Mouse (Mus musculus): Measurements from ENCODE around the gene Gm10644.

Gm10644 gene

DNA sequence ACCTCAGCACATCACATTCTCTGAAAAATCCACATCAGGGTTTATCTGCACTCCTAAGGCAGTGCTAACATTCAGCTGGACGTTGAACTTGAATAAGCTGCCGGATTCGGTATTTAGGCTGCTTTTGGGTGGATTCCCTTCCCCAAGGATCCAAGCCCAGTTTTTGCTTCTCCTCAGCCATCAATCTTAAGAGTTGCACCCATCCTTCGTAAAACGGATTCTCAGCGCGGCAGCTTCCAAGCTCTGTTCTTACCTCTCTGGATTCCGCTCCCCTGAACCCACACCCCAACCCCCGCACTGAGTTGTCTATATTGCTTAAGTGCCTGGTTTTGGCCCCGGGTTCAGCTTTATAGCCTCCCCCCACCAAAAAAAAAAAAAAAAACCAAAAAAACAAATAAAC lies 56.5 kb downstream of the Gm10644 start:
- DNase-seq (ENCODE audit: low read depth, low spot score): no peak

DNA sequence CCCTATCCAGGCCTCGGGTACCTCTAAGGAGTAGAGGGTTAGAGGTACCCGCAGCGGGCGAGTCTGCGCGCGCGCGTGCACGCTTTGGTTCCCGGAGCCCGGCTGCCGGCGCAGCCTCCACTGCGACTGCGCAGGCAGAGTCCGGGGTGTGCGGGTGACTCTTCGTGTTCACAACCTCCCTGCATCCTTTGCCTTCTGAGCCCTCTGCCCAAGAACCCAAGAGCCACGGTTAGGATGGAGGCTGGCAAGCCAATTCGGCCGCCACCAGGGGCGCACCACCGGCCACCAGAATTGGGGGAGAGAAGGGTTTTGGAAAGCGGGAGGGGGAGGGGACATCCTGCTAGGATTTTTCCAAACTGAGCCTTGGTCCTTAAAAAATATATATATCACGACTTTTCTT lies 57.8 kb downstream of the Gm10644 start:
- peak; percentile 51 for DNase-seq (ENCODE audit: low read depth, low spot score)

DNA sequence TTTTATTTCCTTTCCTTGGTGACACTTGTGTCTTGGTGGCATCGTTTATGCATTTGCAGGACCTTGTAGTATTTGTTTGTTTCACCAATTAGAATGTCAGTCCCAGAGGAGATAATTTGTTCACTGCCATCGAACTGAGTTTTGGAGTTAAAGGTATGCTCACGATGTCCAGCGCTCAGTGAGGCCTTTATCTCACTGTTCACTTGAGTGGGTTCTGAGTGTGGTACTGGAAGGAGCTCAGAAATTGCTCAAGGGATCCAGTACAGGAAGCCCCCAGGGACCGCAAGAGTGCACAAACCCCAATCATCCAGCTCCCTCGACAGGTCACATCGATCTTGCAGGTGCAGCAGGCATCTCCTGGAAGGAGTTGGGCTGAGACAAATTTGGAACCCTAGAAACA lies 58.5 kb downstream of the Gm10644 start:
- DNase-seq (ENCODE audit: low read depth, low spot score): no peak

DNA sequence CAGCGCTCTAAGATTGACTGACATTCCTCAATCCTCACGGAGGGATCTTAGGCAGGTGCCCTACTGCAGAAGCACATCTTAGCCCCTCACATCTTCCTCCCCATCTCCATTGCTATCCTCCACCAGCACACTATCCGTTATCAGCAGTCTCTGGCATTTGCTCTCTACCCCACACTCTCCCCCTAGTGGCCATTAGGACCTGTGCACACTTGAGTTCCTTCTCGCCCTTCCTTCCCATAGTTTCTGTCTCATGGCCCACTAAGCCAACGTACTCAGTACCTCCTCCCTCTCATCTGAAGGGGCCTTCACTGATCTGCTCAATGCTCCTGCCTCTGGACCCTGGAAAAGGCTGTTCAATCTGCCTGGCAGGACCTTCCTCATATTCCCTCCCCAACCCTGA lies 59.1 kb downstream of the Gm10644 start:
- peak; percentile 68 for DNase-seq (ENCODE audit: low read depth, low spot score)

DNA sequence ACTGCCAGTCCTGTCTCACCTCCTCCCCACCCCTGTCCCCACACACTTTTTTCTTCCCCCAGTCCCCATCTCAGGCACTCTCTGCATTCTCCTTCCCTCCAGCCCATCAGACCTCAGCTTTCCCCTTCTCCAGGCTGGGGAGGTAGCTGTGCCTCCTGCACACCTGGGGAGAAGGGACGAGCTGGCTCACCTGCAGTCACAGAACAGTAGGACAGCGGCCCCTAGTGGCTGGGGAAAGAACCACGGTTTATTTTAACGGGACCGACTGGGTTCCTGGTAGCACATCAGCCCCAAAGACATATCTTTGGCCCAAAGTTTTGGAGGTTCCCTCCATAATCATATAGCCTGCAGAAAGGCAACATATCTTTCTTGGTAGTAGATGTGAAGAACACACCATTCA lies 61.1 kb downstream of the Gm10644 start:
- peak; percentile 81 for DNase-seq (ENCODE audit: low read depth, low spot score)

DNA sequence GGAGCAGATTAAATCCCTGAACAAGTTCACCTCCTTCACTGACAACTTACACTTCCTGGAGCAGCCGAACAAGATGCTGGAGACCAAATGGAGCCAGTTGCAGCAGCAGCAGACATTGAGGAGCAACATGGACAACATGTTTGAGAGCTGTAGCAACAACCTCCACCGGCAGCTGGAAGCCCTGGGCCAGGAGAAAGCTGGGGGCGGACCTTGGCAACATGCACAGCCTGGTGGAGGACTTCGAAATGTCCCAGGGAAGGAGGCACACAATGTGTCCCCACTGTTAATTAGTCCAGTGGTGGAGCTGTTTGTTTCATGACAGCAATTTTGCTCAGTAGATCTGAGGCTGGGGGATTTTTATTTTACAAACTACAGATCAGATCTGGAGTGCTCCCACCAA lies 62.9 kb downstream of the Gm10644 start:
- no peak for DNase-seq (ENCODE audit: low read depth, low spot score)

DNA sequence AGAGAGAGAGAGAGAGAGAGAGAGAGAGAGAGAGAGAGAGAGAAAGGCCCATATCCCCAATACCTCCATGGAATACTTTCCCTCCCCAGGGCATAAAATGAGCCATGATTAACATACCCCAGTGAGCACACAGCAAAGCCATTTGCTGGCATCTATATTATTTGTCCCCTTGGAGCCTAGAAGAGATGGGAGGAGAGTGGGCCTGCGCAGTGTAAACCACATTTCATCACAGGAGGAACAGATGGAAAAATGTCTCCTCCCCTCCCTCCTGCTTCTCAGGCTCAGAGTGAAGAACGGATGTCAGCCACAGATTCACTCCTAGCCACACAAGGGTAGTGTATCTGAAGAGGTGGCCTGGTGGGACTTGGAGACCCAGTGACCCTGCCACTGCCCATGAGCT lies 66.6 kb downstream of the Gm10644 start:
- no peak for DNase-seq (ENCODE audit: low read depth, low spot score)

Data from CD4-positive helper T cell, adult 2 months (primary cell).